Mouse (Mus musculus): Measurements from ENCODE around the gene Cysrt1. TPM values are rescaled to one million over a fixed set of nuclear protein-coding genes. Genes with fewer than 3 reads are reported as not detected.

Cysrt1 gene
- not detected for polyA plus RNA-seq (2017; shearing (Covaris generic))

GRCm38 (mm10) chr2:25242101-25242506 is at the start of gene Cysrt1, which contains the start of gene Rnf208:
Gene Cysrt1 (minus strand): TSS chr2:25242452.
Gene Rnf208 (plus strand): TSS chr2:25242255.

GRCm38 (mm10) chr2:25289651-25290050 is 47.4 kb upstream of the Cysrt1 start, which contains the start of gene Lrrc26:
Gene Lrrc26 (plus strand): TSS chr2:25289915.

GRCm38 (mm10) chr2:25287927-25288649 is 45.8 kb upstream of the Cysrt1 start, which contains the start of gene Tmem210:
Gene Tmem210 (plus strand): TSS chr2:25288145.

GRCm38 (mm10) chr2:25271827-25272511 is 29.7 kb upstream of the Cysrt1 start, which contains the start of the genes Ssna1 and Anapc2:
Gene Ssna1 (minus strand): TSS chr2:25272438.
Gene Anapc2 (plus strand): TSS chr2:25272478.

GRCm38 (mm10) chr2:25262291-25262767 is 20.1 kb upstream of the Cysrt1 start, which contains the start of gene Tprn:
Gene Tprn (plus strand): TSS chr2:25262618.

GRCm38 (mm10) chr2:25255284-25255779 is 13.1 kb upstream of the Cysrt1 start, which contains the start of gene Tmem203:
Gene Tmem203 (plus strand): TSS chr2:25255439.

GRCm38 (mm10) chr2:25246183-25247072 is 4.2 kb upstream of the Cysrt1 start, which contains the start of gene AL732309.1:
Gene AL732309.1 (minus strand): TSS chr2:25246863.

GRCm38 (mm10) chr2:25236614-25237013 is 5.6 kb downstream of the Cysrt1 start, which contains the start of gene Rnf224:
Gene Rnf224 (minus strand): TSS chr2:25236787.

GRCm38 (mm10) chr2:25234050-25234449 is 8.2 kb downstream of the Cysrt1 start, which contains the start of gene Slc34a3:
Gene Slc34a3 (minus strand): TSS chr2:25234364.

GRCm38 (mm10) chr2:25224492-25224765 is 17.8 kb downstream of the Cysrt1 start, which contains the start of gene Tubb4b:
Gene Tubb4b (minus strand): TSS chr2:25224702.

GRCm38 (mm10) chr2:25218445-25218844 is 23.8 kb downstream of the Cysrt1 start, which contains the start of gene Fam166a:
Gene Fam166a (plus strand): TSS chr2:25218745.

GRCm38 (mm10) chr2:25214444-25214843 is 27.8 kb downstream of the Cysrt1 start, which contains the start of gene Stpg3:
Gene Stpg3 (minus strand): TSS chr2:25214637.

GRCm38 (mm10) chr2:25211121-25211670 is 31.1 kb downstream of the Cysrt1 start, which contains the start of gene Nelfb:
Gene Nelfb (minus strand): TSS chr2:25211489.

GRCm38 (mm10) chr2:25196172-25196954 is 45.9 kb downstream of the Cysrt1 start, which contains the start of gene Tor4a:
Gene Tor4a (minus strand): TSS chr2:25196886.

Other genes with a start within 250 kb of the Cysrt1 start
- gene Nsmf, start 188.1 kb downstream of the Cysrt1 start, polyA plus RNA-seq (2017; shearing (Covaris generic)) = 18.3 TPM
- 0.93 TPM for gene Entpd8, start 162.1 kb downstream of the Cysrt1 start, polyA plus RNA-seq (2017; shearing (Covaris generic))
- 12.8 TPM for gene Noxa1, start 147.3 kb downstream of the Cysrt1 start, polyA plus RNA-seq (2017; shearing (Covaris generic))
- gene Nrarp, start 61.7 kb downstream of the Cysrt1 start, polyA plus RNA-seq (2017; shearing (Covaris generic)) = 0.25 TPM
- gene Tor4a, start 45.6 kb downstream of the Cysrt1 start, polyA plus RNA-seq (2017; shearing (Covaris generic)) = 144 TPM
- gene Nelfb, start 31.0 kb downstream of the Cysrt1 start, polyA plus RNA-seq (2017; shearing (Covaris generic)) = 136 TPM
- not detected for gene Stpg3, start 27.8 kb downstream of the Cysrt1 start, polyA plus RNA-seq (2017; shearing (Covaris generic))
- not detected for gene Fam166a, start 23.7 kb downstream of the Cysrt1 start, polyA plus RNA-seq (2017; shearing (Covaris generic))
- 255 TPM for gene Tubb4b, start 17.8 kb downstream of the Cysrt1 start, polyA plus RNA-seq (2017; shearing (Covaris generic))
- gene Slc34a3, start 8.1 kb downstream of the Cysrt1 start, polyA plus RNA-seq (2017; shearing (Covaris generic)) = not detected
- gene Rnf224, start 5.7 kb downstream of the Cysrt1 start, polyA plus RNA-seq (2017; shearing (Covaris generic)) = not detected
- 0.67 TPM for gene Rnf208, start 197 bp downstream of the Cysrt1 start, polyA plus RNA-seq (2017; shearing (Covaris generic))
- 9.0 TPM for gene AL732309.1, start 4.4 kb upstream of the Cysrt1 start, polyA plus RNA-seq (2017; shearing (Covaris generic))
- 15.7 TPM for gene Tmem203, start 13.0 kb upstream of the Cysrt1 start, polyA plus RNA-seq (2017; shearing (Covaris generic))
- gene Tprn, start 20.2 kb upstream of the Cysrt1 start, polyA plus RNA-seq (2017; shearing (Covaris generic)) = 2.7 TPM
- gene Ssna1, start 30.0 kb upstream of the Cysrt1 start, polyA plus RNA-seq (2017; shearing (Covaris generic)) = 148 TPM
- 99.6 TPM for gene Anapc2, start 30.0 kb upstream of the Cysrt1 start, polyA plus RNA-seq (2017; shearing (Covaris generic))
- gene Tmem210, start 45.7 kb upstream of the Cysrt1 start, polyA plus RNA-seq (2017; shearing (Covaris generic)) = not detected
- gene Lrrc26, start 47.5 kb upstream of the Cysrt1 start, polyA plus RNA-seq (2017; shearing (Covaris generic)) = not detected
- gene Grin1, start 76.7 kb upstream of the Cysrt1 start, polyA plus RNA-seq (2017; shearing (Covaris generic)) = 0.36 TPM
- gene Man1b1, start 89.9 kb upstream of the Cysrt1 start, polyA plus RNA-seq (2017; shearing (Covaris generic)) = 26.1 TPM
- gene Dpp7, start 113.9 kb upstream of the Cysrt1 start, polyA plus RNA-seq (2017; shearing (Covaris generic)) = 23.7 TPM
- 12.9 TPM for gene Uap1l1, start 123.2 kb upstream of the Cysrt1 start, polyA plus RNA-seq (2017; shearing (Covaris generic))
- 0.37 TPM for gene Sapcd2, start 129.9 kb upstream of the Cysrt1 start, polyA plus RNA-seq (2017; shearing (Covaris generic))
- gene Entpd2, start 153.4 kb upstream of the Cysrt1 start, polyA plus RNA-seq (2017; shearing (Covaris generic)) = not detected
- 1.1 TPM for gene Npdc1, start 156.9 kb upstream of the Cysrt1 start, polyA plus RNA-seq (2017; shearing (Covaris generic))
- gene Fut7, start 180.8 kb upstream of the Cysrt1 start, polyA plus RNA-seq (2017; shearing (Covaris generic)) = 6.8 TPM
- gene Abca2, start 186.3 kb upstream of the Cysrt1 start, polyA plus RNA-seq (2017; shearing (Covaris generic)) = 19.7 TPM
- 5.3 TPM for gene Clic3, start 214.4 kb upstream of the Cysrt1 start, polyA plus RNA-seq (2017; shearing (Covaris generic))
- 117 TPM for gene Paxx, start 218.6 kb upstream of the Cysrt1 start, polyA plus RNA-seq (2017; shearing (Covaris generic))
- not detected for gene Ptgds, start 227.6 kb upstream of the Cysrt1 start, polyA plus RNA-seq (2017; shearing (Covaris generic))

Data from CD4-positive, CD25-positive, alpha-beta regulatory T cell, adult 9 weeks (primary cell).